Mouse (Mus musculus) urinary bladder, adult 18-20 months (tissue): ENCODE results near the gene Rpl11.
"Not testable (repeated sequence)": the region's sequence is repeated elsewhere in the genome, so short reads cannot be mapped to it uniquely, and the experiment has no call there.

Source experiments
- DNase-seq, 2 experiments: peaks; one replicate each; pipeline ENCODE4 v3.0.0; 2022; ENCODE audit warnings: low spot score in 2 of 2, mixed read lengths in 2 of 2

The Rpl11 gene

GRCm38 (mm10) chr4:136053247-136053596 is at the start of gene Rpl11:
Gene Rpl11 (minus strand): TSS chr4:136053428.
- peak; percentile 84 to 89 for DNase-seq

DNA sequence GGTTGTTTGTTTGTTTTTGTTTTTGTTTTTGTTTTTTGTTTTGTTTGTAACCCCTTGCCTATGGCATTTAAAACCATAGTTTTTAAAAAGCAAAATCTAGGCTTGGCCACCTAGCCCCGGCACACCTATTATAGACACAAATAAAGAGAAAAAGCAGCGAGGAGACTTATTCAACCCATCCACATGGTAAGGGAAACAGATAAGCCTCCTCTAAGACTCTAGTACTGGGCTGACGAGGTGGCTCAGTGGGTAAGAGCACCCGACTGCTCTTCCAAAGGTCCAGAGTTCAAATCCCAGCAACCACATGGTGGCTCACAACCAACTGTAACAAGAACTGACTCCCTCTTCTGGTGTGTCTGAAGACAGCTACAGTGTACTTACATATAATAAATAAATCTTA is 48.5 kb upstream of the Rpl11 start:
- not testable (repeated sequence) for DNase-seq

DNA sequence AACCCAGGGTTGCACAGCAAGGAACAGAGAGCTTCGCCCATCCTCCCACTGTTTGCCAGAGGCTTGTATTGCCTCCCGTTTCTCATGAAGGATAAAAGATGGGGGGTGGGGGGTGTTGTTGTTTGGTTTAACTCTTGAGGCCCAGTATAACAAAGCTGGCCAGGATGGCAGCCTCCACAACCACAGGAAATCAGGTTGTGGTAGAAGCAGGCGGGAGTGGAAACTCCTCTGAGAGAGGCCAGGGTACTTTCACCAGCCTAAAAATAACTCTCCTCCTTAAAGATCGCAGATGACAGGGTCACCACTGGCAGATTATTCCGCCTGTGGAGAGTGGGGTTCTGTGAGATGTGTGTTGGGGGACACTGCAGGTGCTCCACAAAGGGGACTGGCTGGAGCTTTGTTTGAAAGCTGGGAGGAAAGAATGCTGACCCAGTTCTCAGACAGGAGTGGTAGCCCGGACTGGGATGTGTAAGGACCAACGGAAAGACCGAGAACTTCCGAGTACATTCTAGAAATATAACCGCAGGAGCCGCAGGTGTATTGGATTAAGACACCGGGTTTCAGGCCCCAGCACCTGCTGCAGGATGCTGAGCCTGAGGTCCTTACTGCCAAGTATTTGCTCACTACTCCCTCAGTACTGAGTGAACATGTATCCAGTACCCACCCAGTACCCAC is 47.3 kb upstream of the Rpl11 start:
- DNase-seq, result no peak

DNA sequence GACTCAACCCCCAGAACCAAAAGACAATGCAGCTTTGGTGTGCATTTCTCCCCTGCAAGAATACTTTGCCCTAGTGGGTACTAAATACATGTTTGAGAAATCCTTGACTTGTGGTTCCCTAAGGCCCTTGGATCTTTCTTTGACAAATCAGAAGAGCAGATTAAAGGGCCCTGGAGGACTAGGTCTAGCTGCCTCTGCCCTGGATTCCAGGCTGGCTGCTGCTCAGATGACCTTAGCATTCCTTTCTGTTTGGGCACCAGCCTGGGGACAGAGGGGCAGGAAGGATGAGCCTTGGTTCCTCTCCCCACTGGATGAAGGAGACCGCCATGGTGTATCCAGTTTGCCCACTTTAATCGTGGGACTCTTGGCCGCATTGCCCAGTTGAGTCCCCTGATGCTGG is 45.2 kb upstream of the Rpl11 start:
- no peak for DNase-seq

GRCm38 (mm10) chr4:136096446-136097113 is 43.4 kb upstream of the Rpl11 start:
- no peak for DNase-seq

DNA sequence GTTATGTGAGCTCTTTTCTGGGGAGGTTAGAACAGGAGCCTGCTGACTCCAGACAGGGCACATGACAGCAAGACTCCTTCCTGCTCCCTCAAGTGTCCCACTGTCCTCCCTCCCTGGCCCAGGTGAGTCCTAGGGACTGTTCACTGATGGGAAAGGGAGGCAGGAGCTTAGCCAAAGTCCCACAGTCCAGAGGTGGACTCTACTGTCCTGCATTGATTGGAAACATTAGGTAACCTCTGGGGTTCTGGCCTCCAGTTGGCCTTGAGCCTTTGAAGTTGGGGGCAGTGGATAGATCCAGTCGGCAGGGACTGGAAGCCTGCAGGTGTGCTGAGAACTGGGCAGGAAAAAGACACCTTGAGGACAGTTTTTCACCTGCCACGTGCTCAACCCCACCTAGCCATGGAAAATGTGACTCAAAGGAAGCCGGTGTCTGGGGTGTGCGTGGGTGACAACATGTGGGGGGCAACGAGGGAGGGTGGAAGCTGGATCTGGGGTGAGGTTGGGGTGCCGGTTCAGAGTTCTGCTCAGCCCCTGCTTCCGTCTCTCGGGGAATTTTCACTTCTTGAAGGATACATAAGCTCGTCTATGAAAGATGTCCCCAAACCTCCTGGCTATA is 42.4 kb upstream of the Rpl11 start:
- DNase-seq, result no peak

DNA sequence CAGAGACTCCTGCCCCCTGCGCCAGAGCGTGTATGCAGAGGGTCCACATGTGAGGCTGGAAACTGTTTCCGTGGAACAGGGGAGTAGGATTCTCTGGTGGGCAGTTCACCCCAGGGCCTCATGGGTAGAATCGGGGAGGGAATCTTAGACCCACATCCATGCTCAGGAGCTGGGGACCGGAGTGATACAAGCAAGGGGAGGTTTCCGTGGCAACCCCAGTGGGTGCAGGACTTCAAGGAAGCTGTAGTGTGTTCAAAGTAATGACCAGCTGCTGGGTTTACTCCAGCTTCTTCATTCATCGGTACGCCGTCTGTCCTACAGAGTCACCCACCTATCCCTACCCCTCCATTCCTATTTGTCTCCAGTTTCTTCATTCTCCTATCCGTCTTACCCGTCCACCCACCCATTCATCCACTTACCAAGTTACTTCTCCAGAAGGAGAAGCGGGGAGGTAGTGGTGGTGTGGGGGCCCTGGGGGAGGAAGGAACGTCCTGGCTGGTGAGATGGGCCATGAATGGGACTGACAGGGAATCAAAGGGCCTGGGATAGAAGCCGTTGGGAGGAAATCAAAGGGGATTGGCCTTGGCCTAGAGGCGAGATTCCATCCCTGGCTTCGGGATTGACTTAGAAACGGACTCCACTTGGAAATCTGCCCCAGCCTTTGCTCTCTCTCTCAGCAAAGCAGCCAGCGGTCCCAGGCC is 41.4 kb upstream of the Rpl11 start:
- no peak for DNase-seq

- no peak for DNase-seq
These were observed 39.3 kb upstream of the Rpl11 start for GRCm38 (mm10) chr4:136092498-136092897.

DNA sequence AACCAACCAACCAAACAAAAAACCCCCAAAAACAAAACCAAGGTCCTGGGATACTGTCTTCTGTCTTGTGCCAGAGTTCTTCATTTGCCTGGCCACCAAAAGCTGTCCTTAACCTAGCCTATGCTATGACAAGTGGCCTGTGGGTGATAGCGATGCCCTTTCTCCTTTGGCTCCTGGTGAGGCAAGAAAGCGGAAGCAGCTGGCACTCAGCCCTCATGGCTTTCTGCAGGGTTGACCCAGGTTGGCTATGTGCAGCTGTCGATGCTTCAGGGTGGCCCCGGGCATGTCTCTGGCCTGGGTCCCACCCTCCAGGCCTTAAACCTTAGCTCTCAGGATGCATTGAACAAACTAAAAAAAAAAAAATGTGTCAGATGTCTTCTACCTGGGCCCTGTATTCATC is 38.1 kb upstream of the Rpl11 start:
- DNase-seq, result no peak

DNA sequence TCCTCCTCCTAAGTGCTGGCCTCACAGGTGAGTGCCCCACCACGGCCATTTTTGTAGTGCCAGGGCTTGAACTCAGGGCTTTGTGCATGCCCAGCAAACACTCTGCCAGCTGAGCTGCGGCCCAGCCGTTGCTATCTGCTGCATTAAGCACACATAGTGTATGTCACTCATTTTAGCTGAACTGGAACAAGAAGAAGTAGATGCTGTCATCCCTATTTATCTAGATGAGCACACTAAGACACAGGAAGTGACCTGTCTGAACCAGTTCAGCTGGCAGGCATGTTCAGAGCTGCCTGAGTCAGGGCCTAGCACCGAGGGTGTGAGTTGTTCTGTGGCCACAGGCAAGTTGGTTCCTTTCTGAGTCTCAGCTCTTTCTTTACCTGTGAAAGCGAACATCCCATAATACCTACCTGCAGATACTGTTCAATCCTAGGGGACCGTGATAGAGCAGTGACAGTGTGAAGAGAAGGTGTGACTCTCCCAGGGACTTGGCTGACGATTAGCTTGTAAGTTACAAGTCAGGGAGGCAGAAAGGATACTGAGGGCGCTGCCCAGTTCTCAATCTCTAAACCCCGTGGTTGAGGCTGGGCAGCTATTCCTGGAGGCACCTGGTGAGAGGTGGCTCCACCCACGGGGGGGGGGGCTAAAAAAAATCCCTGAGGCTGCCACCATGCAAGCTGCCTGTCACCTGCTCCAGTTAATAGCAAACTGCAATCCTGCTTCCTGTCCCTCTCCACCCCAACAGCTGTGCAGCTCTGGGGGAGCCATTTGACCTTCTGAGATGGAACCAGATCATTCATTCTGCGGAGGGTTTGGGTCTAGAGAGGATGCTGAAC is 36.7 kb upstream of the Rpl11 start:
- DNase-seq, result no peak

DNA sequence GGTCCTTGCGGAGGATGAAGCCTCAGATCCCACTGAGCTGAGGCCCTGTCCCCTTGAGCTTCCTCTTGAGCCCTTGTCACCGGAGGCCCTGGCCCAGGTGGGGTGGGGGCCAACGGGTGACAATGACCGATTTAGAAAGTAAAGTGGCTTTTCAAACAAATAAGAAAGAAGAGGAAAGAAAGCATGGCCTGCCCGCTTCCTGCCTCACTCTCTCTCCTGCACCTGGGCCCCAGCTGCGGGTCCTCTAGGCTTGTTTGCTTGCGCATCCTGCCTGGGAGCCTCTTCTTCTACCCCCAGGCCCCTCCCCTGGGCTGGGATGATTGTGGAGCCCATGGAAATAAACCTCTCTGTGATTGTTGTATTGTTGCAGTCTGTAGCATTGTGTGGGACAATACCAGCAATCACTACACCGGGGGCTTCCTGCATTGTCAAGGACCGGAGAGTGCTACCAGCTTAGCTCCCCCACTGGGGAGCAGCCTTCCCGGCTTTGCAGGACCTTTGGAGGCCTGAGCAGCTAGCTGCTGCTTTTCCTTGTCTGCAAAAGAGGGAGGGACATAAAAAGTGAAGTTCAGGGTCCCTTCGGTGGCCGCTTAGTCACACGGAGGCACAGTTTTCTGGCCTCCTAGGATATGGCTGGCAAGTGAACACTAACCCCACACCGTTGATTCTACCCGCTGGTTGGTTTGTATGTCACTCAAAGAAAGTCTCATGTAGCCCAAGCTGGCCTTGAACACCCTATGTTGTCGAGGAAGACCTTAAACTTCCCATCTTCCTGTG is 35.9 kb upstream of the Rpl11 start:
- no peak for DNase-seq

GRCm38 (mm10) chr4:136088364-136088763 is 35.1 kb upstream of the Rpl11 start:
- no peak for DNase-seq

DNA sequence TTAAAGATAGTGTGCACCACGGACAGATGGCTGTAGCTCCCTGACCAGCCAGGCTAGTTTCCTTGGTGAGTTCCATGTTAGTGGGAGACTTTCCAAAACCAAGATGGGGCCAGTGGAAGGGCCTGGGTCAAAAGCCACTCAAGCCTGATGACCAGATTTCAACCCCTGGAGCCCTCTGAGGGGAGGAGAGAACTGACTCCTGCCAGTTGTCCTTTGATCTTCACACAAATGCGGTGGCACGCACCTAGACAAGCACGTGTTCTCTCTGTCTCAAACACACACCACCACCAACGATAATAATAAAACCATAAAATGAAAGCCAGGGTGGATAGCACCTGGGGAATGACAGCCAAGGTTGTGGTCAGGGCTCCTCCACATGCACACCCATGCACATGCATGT is 34.0 kb upstream of the Rpl11 start:
- DNase-seq, result no peak

- DNase-seq, result no peak
These were observed 31.6 kb upstream of the Rpl11 start for GRCm38 (mm10) chr4:136084840-136085239.

GRCm38 (mm10) chr4:136083269-136084105 is 30.3 kb upstream of the Rpl11 start:
- no peak for DNase-seq

DNA sequence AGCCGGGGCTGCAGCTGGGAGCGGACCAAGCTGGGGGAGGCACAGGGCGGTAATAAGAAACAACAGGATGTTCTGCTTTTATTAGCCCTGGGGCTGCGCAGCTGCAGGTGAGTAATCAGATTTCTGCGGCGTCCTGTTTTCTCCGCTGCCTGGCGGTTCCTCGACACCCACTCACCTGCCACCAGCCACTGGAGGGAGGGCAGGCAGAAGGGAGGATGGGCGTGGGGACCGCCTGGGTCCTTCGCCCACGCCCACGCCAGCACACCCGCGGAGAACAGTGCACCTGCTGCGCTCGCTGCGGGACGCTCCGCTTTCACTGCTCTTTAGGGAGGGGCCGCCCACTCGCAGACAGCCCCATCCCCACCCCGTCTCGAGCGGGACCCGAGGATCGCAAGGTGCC is 28.5 kb upstream of the Rpl11 start:
- DNase-seq, result no peak

DNA sequence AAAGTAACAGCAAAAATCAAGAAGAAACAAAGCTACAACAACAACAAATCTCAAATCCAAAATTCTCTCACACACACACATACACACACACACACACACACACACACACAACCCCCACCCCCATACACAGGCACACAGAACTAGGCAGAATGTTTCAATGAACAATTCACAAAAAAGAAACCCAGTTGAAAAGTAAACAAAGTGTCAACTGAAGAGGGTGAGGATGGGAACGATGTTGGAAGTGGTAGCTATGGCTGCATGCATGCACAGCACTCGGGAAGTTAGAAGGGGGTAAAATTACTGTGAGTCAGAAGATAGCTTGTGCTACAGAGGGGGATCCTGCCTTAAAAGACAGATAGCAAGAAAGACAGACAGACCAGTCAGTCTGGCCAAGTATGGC is 25.4 kb upstream of the Rpl11 start:
- DNase-seq, result no peak

- DNase-seq, result no peak
These were observed 23.7 kb upstream of the Rpl11 start for GRCm38 (mm10) chr4:136076776-136077538.

DNA sequence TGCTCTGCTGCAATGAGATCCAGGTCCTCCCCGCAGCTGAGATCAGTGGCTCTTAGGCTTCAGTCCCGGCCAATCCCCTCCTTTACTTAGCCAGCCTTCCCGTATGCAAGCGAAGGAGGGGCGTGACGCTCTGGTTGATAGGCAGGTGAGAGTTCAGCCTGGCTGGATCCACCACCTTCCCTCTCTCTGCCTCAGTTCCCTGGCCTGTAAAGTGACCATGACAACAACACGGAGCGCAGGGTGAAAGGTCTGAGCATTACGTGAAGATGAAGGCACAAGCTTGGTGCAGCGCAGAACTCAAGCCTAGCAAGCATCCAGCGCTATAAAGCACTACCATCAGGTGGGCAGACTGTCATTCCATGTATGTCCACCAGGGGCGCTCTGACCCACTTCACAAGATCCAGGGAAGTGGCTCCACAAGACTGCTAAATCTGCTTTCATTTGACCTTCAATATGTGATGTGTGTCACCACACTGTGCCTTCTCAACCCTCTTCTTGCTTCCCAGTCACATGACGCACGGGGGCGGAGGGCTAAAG is 18.0 kb upstream of the Rpl11 start:
- peak; percentile 61 to 68 for DNase-seq
